Mouse (Mus musculus): Measurements from ENCODE around the gene Lrit2.

The Lrit2 gene

GRCm38 (mm10) chr14:37111371-37111770 lies 43.6 kb downstream of the Lrit2 start:
- DNase-seq (ENCODE audit: low read depth, low spot score), result no peak

DNA sequence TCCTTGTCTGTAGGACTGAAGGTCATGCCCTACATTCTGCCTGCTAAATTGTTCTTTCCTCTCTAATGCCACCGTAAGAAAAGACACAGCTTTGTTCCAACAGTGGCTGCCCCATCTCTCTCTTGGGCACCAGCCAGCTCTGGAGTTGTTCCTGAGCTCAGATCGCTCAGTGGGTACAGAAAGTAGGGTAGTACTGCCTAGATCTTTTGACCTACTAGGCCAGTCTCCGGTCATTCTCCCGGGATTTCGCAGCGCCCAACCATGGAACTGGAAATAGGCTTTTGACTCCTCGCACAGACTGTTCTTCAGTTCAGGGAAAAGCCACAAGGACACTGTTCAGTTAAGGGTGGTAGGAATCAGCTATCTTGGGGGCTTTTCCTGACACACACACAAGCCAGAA lies 45.2 kb downstream of the Lrit2 start:
- no peak for DNase-seq (ENCODE audit: low read depth, low spot score)

- no peak for DNase-seq (ENCODE audit: low read depth, low spot score)
These were observed 46.2 kb downstream of the Lrit2 start, which contains the start of gene 2610528A11Rik for GRCm38 (mm10) chr14:37113922-37114321. TSS of gene 2610528A11Rik (minus strand) at chr14:37114022.

DNA sequence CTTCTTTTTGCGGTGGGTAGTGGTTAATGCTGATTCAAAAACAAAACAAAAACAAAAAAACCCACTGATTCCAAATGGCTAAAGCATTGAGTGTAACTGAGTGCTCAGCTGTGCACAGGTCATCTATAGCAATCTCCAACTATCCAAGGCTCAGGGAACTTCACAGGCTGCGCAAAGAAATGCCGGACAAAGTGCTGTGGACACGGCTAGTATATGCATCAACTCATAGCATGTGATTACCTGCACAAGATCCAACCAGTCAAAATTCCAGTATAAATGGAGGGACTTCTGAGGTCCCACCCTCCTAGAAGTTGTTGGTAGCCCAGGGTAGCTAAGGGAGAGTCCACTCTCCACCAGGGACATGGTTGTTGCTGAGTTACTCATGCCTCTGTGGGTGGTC lies 51.5 kb downstream of the Lrit2 start:
- DNase-seq (ENCODE audit: low read depth, low spot score), result no peak
